Mouse (Mus musculus) lung, postnatal 0 days (tissue): ENCODE measurements around the gene Zfp961. TPM values are rescaled to one million over a fixed set of nuclear protein-coding genes. Genes with fewer than 3 reads are reported as not detected.
"Not testable (repeated sequence)": the region's sequence is repeated elsewhere in the genome, so short reads cannot be mapped to it uniquely, and the experiment has no call there.

Experiments used
- ATAC-seq: fragments of 200-750 bp; cut with Nextera tagmentation; 2 replicates; pipeline ENCODE4 v1.8.0; 2017; ENCODE audit warnings: moderate library complexity
- DNase-seq: peaks from one replicate; pipeline ENCODE4 v3.0.0-alpha.2; 2016; ENCODE audit warnings: low spot score
- H3K27ac ChIP-seq: fragments of 300-500 bp; sonication (generic); 2 replicates; pipeline ENCODE4 v1.5.1; 2014; ENCODE audit warnings: antibody characterized with exemption, mild to moderate bottlenecking, low read length, mixed read lengths
- H3K27me3 ChIP-seq: fragments of 300-500 bp; sonication (generic); replicated peaks from 2 replicates; pipeline ENCODE4 v1.6.1; 2014; ENCODE audit warnings: low read length, mixed read lengths; ENCODE audit not compliant: insufficient read depth
- H3K36me3 ChIP-seq: fragments of 300-500 bp; sonication (generic); 2 replicates; pipeline ENCODE4 v1.6.1; 2014; ENCODE audit warnings: low read length, mixed read lengths; ENCODE audit not compliant: insufficient read depth
- H3K4me1 ChIP-seq: fragments of 300-500 bp; sonication (generic); 2 replicates; pipeline ENCODE4 v1.6.1; 2014; ENCODE audit warnings: antibody characterized with exemption, low read depth, low read length, mixed read lengths; ENCODE audit not compliant: insufficient read depth
- H3K4me2 ChIP-seq: fragments of 300-500 bp; sonication (generic); replicated peaks from 2 replicates; pipeline ENCODE4 v1.6.1; 2014; ENCODE audit warnings: low read depth, mild to moderate bottlenecking, low read length, moderate library complexity, mixed read lengths
- H3K4me3 ChIP-seq: fragments of 300-500 bp; sonication (generic); 2 replicates; pipeline ENCODE4 v1.5.1; 2014; ENCODE audit warnings: low read depth, low read length
- H3K9ac ChIP-seq: fragments of 300-500 bp; sonication (generic); replicated peaks from 2 replicates; pipeline ENCODE4 v1.6.1; 2014; ENCODE audit warnings: low read depth, mild to moderate bottlenecking
- H3K9me3 ChIP-seq: fragments of 300-500 bp; sonication (generic); 2 replicates; pipeline ENCODE4 v1.6.1; 2016; ENCODE audit warnings: low read length, mixed read lengths
- CTCF ChIP-seq: IDR thresholded peaks from 2 replicates; pipeline ENCODE4 v1.5.1; 2016; ENCODE audit warnings: antibody characterized with exemption, mild to moderate bottlenecking
- EP300 ChIP-seq: IDR thresholded peaks from 2 replicates; pipeline ENCODE4 v1.6.1; 2016; ENCODE audit warnings: antibody characterized with exemption, mild to moderate bottlenecking, control low read depth
- WGBS: fragments of 180-500 bp; shearing (Covaris S2); extraction: QIAGEN DNeasy Blood & Tissue Kit; methylation state at CpG from one replicate; pipeline ENCODE4 v1.1.7; 2014; 5-methylcytosine and 5-hydroxymethylcytosine counted together
- polyA plus RNA-seq: library from polyadenylated mRNA; unstranded; fragments of >200 nt; fragmentation: Nextera tagmentation; extraction: Ambion mirVana; gene quantifications from 2 replicates; pipeline ENCODE4 v1.2.1, GENCODE M21; 2015

Gene Zfp961
- polyA plus RNA-seq, 1 experiment from 2014 or later = 12.8 TPM

DNA sequence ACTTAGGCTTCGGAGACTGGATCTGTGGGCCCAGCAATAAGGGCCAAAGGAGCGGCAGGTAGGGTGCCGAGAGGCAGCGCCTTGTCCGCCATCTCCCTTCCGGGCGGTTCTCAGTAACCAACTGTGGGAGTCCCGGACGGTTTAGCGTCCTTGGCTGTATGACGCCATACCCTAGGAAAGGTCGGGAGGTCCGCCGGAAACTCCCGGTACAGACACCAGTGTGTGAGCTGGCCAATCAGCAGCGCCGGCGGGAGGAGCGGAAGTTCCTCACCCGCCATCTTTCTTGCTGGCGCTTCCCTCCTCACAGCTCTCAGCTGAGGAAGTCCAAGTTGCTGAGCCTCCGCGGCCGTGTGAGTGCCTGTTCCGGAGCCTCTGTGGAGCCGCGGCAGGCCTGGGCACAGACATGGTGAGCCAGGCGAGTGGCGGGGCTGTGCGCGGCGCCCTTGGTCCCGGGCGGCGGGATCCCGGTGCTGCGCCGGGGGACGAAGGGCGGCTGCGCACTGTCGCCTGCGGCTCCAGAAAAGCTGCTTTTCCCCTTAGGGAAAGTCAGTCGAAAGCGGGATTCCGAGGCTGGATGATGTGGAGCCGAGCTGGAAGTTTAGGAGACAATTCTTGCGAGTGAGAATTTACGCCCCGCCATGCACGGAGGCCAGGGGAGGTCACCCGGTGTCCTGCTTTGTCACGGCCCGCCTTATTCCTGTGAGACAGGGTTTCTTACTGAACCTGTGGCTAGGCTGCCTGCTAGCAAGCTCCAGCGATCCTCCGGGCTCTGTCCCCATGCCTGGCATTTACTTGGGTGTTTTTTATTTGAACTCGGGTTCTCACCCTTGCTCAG, 28.1 kb upstream of the Zfp961 start:
- H3K9me3 ChIP-seq = no peaks in the 10 kb centered on the region
- peak; percentile 100 for ATAC-seq
- H3K36me3 ChIP-seq = no peaks in the 10 kb centered on the region
- H3K9ac ChIP-seq = peak overlapping the region; percentile 93
- no peak for TF ChIP-seq CTCF
- no peak for TF ChIP-seq EP300
- H3K4me3 ChIP-seq = peak overlapping the region; percentile 54
- H3K27ac ChIP-seq = peak overlapping the region; percentile 88
- peak; percentile 98 for DNase-seq
- H3K4me2 ChIP-seq = peak overlapping the region; percentile 65
- H3K27me3 ChIP-seq = no peaks in the 10 kb centered on the region
- WGBS = 1% methylated on average over 54 of the region's 57 CpGs
- no peaks in the 10 kb centered on the region; the same call in 1 of the 2 replicates for H3K4me1 ChIP-seq

DNA sequence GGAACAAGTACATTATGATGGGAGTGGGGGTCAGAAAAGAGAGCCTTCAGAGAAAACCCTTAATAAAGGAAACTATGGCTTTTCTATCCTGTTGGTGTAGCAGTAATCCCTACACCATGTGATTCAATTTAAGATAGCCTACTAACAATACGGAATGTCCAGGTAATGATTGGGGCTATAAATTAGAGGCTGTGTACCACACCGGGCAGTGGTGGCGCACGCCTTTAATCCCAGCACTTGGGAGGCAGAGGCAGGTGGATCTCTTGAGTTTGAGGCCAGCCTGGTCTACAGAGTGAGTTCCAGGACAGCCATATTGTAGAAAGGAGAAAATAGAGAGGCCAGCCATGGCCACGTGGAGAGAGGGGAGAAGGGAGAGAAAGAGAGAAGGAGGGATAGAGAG, 25.0 kb upstream of the Zfp961 start:
- no peak for TF ChIP-seq EP300
- no peak for TF ChIP-seq CTCF
- no peak overlapping the region for H3K9ac ChIP-seq
- no peaks in the 10 kb centered on the region for H3K27me3 ChIP-seq
- no peak overlapping the region for H3K27ac ChIP-seq
- no peaks in the 10 kb centered on the region for H3K9me3 ChIP-seq
- no peaks in the 10 kb centered on the region; the same call in 1 of the 2 replicates for H3K4me1 ChIP-seq
- ATAC-seq = no peak
- 96% methylated on average over 5 of the region's 5 CpGs for WGBS
- H3K4me3 ChIP-seq = no peak overlapping the region
- DNase-seq = no peak
- H3K36me3 ChIP-seq = no peaks in the 10 kb centered on the region
- no peak overlapping the region for H3K4me2 ChIP-seq

DNA sequence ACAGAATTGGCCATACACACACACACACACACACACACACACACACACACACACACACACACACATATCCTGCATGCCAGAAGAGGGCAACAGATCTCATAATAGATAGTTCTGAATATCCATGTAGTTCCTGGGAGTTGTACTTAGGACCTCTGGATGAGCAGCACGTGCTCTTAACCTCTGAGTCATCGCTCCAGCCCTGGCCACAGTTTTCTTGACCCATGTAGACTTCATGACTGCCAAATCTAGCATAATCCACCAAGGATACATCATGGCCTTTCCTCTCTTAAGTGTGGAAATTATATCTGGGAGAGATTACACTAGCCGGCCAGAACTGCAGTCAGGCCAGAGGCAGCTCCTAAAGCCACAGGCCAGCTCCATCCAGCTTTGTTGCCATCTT, 24.3 kb upstream of the Zfp961 start:
- 94% methylated on average over 3 of the region's 3 CpGs for WGBS
- TF ChIP-seq EP300 = no peak
- no peak for TF ChIP-seq CTCF
- no peaks in the 10 kb centered on the region for H3K27me3 ChIP-seq

DNA sequence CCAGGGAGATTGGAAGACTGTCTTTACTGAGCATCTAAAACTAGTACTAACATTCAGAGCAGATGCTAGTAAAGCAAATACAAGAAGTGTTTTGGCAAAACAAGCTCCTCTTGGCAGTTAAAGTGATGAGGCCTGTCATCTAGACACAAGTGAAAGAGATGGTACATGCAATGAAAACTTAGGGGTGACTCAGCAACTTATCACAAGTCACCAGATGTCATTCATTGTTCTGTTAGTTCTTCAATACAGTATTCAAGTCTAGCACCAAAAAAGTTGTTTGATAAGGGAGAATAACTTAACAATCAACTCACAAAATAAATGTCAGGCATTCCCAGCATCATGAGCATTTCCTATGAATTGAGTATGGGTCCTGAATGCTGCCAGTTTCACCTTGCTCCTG, 23.1 kb upstream of the Zfp961 start:
- H3K4me1 ChIP-seq = no peaks in the 10 kb centered on the region; the same call in 1 of the 2 replicates
- no peak overlapping the region for H3K4me2 ChIP-seq
- H3K9ac ChIP-seq = no peak overlapping the region
- no peak overlapping the region for H3K4me3 ChIP-seq
- 0 out of 2 replicates have a peak, but pooled peaks cover 3% of the 10 kb centered on the region for H3K36me3 ChIP-seq
- ATAC-seq = no peak
- no peaks in the 10 kb centered on the region for H3K27me3 ChIP-seq
- H3K27ac ChIP-seq = no peak overlapping the region
- DNase-seq = no peak
- no peak for TF ChIP-seq CTCF
- no peak for TF ChIP-seq EP300
- H3K9me3 ChIP-seq = no peaks in the 10 kb centered on the region

More for the DNA sequence above, 24.3 kb upstream of the Zfp961 start:
- DNase-seq (no peak), ATAC-seq (no peak)
- Histone ChIP-seq H3K4me1 (no peaks in the 10 kb centered on the region; the same call in 1 of the 2 replicates), H3K4me3 (no peak overlapping the region), H3K27ac (no peak overlapping the region), H3K36me3 (0 out of 2 replicates have a peak, but pooled peaks cover 3% of the 10 kb centered on the region), H3K4me2 (no peak overlapping the region), H3K9ac (no peak overlapping the region), H3K9me3 (no peaks in the 10 kb centered on the region)

DNA sequence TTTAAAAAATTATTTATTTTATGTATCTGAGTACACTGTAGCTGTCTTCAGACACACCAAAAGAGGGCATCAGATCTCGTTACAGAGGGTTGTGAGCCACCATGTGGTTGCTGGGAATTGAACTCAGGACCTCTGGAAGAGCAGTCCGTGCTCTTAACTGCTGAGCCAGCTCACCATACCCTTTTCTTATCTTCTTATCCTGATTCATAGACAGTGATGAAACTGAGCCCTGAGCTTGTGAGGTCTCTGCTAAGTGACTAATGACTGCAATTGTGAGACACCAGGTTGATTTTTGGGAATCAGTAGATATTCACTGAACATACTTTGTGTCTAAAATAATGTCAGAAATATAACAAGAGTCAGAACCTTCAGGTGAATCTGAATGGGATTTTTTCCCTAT, 12.8 kb upstream of the Zfp961 start:
- not testable (repeated sequence) for H3K27ac ChIP-seq, H3K4me3 ChIP-seq, H3K36me3 ChIP-seq, H3K4me2 ChIP-seq, ATAC-seq, H3K9me3 ChIP-seq, H3K27me3 ChIP-seq, DNase-seq, H3K4me1 ChIP-seq, H3K9ac ChIP-seq
- WGBS = 80% methylated on average over 2 of the region's 2 CpGs

DNA sequence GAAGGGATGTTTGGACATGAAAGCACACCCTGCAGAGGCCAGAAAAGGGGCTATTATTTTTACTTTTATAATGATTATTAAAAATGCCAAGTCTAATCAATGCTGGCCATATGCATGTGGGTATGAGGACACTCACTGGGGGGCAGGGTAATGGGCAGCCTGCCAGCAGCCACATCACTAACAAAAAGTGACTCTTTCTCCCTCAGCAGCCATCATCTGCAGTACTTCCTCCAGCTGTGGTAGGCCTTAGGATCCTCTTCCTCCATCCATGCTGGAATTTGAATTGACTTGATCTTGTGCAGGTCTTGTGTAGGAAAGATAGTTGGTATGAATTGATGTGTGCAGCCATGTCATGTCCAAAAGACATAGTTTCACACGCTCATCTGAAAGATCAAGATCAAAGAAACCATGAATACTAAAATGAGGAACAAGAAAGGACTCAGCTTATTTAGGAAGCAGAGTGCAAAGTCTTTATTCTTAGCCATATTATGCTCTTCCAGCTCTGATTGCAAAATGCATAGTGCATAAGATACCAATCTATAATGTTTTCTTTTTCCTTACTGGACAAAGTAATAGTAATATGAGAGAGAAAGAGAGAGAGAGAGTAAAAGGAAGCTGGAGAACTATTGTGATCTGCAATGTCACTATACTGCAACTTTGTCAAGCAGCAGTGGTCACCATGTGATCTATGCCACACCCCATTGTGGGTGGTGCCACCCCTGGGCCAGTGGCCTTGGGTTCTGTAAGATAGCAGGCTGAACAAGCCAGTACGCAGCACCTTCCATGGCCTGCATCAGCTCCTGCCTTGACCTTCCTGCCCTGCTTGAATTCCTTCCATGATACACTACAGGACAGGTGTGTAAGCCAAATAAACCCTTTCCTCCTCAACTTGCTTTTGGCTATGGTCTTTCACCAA, 10.3 kb upstream of the Zfp961 start:
- H3K27me3 ChIP-seq = no peaks in the 10 kb centered on the region
- WGBS = 76% methylated on average over 2 of the region's 2 CpGs
- no peaks in the 10 kb centered on the region for H3K36me3 ChIP-seq
- H3K9ac ChIP-seq = no peak overlapping the region
- H3K9me3 ChIP-seq = no peaks in the 10 kb centered on the region
- H3K4me1 ChIP-seq = no peaks in the 10 kb centered on the region
- H3K4me3 ChIP-seq = no peak overlapping the region
- no peak overlapping the region for H3K27ac ChIP-seq
- no peak for DNase-seq
- TF ChIP-seq CTCF (no peak), EP300 (no peak)
- no peak for ATAC-seq
- no peak overlapping the region for H3K4me2 ChIP-seq
